Mouse (Mus musculus): ENCODE results near the gene Fam19a5.

Gene Fam19a5

GRCm38 (mm10) chr15:87667416-87667815 is 123.3 kb downstream of the Fam19a5 start:
- no peak for DNase-seq

DNA sequence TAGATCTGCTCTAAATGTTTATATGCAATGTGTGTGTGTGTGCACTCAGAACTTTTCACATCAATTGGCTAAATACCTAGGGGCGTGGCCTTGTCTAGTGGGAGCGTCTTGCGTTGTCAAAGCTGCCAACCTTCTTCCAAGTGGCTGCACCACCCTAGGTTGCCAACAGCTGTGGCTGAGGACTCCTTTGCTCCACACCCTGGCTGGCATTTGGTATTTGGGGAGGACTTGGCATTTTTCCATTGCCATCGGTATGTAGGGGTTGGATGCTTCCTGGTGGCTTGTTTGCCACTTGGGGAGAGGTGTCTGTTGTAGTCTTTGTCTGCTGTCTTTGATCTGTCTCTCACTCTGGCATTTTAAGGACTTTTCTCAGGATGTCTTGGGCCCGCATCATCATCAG is 124.0 kb downstream of the Fam19a5 start:
- DNase-seq, result peak; percentile 56 to 66

- peak; percentile 53 to 66 for DNase-seq
Observed at GRCm38 (mm10) chr15:87671929-87672328, 127.8 kb downstream of the Fam19a5 start.

- peak; percentile 47 to 63 for DNase-seq
Observed at GRCm38 (mm10) chr15:87678711-87679110, 134.6 kb downstream of the Fam19a5 start.

GRCm38 (mm10) chr15:87682410-87682809 is 138.3 kb downstream of the Fam19a5 start:
- DNase-seq, result no peak

DNA sequence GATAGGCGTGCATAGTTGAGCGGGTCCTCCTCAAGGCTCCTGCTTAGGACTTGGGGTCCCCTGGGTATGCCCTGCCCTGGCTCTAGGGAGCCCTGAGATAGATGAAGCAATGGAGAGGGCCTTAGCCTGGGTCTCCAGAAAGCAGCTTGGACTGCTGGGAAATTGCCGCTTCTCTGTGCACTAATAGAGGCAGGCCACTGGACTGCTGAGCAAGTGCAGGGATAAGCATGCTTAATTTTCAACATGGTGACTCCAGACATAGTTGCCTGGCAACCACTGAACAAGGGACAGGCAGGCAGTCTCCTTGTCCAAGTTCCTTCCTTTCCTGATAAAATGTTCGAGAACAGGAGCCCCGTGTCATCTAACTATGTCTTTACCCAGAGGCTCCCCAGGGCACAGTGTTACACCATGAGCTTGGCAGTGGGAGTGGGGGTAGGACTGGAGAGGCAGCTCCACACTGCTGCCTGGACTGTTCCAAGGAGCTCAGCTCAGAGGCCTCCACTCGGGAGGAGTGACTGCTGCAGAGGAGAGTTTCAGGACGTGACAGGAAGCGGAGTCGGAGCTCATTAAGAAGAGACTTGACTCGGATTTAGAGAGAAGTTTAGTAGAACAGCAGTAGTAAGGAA is 142.4 kb downstream of the Fam19a5 start:
- DNase-seq, result no peak

DNA sequence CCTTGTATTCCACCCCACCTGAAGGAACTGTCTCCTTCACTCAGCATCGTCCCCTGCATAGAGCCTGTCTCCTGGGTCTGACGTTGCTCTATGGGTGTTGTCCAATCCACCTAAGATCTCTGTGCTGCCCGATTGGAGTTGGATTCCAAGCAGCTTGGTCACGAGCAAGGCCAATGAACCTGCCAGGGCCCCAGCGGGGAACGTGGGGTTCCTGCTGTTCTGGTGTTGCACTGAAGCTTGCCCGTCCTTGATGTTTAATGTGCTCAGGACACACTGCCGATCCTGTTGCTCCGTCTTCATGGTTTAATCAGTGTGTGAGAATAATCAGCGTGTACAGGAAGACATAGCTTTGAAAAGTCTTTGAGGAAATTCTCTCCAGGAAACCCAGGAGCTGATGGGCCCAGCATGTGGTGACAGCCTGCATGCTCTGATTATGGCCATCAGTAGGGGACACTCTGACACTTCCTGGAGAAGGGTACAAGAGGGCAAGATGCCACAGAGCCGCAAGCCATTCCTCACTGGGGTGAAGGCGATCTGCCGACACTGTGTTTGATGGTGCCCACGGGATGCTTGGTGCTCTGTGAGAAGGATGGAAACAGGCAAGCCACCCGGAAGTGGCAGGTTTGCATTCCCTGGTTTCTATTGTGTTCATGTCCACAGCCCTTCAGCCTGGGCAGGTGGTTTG is 147.3 kb downstream of the Fam19a5 start:
- DNase-seq, result peak; percentile 57 to 70

DNA sequence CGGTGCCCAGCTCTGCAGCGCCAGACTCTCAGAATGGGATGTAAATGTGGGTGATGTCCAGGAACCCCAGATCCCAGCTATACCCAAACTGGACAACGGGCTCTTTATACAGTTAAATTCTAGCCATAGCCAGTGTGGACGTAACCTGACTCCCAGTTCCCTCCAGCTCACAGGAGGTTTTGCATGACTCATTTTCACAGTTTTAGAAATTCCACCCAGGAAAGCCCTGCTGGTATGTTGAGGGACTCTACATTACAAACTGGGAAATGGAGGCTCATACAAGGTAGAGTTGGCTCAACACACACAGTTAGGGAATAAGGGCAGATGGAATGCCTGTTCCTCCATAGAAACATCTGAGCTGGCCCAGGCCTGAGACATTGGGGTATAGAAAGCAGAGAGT is 147.9 kb downstream of the Fam19a5 start:
- DNase-seq, result no peak

GRCm38 (mm10) chr15:87692394-87692793 is 148.3 kb downstream of the Fam19a5 start:
- DNase-seq, result peak; percentile 58 to 76

GRCm38 (mm10) chr15:87692865-87693513 is 148.9 kb downstream of the Fam19a5 start:
- no peak for DNase-seq

DNA sequence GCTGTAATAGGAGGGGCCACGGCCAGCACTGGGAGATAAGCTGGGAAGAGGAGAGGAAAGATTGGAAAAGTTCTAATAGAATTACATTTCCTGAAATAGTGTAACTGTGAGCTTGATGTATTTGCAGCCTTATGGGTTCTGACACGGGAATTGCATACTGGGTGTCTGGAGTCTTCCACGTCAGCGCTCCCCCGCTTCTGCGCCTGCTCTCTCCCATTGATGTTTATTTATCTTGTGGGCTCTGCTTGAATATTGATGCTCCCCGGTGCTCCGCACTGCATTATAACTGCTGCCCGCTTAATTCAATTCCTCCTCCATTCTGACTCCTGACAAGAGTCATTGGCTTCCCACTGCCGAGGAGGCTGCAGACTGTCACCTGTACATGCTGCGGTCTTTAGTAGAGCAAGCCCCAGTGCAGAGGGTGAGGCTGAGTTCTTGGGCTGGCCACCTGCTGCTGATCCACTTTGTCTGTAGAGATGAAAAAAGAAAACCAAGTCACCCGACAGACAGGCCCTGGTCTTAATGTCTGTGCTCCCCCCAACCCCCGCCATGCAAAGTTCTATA is 153.4 kb downstream of the Fam19a5 start:
- DNase-seq, result no peak

GRCm38 (mm10) chr15:87698562-87699320 is 154.6 kb downstream of the Fam19a5 start:
- peak; percentile 78 to 82 for DNase-seq

DNA sequence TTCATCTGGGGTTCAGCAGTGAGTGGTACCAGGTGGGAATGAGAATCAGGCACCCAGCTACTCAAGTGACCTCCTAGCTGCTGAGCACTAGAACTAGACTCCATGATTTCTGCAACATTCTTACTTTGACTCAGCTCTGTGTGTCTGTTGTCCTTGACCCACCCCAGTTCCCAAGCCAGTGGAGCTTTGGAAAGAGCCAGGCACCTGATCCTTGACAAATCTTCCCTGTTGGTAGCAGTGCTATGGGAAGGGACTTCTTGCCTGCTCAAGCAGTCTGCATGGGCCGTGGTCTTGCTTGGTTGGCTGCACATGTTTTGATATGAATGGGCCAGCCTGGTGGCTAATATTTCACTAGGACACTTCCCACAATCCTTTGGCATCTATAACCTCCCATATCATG is 158.7 kb downstream of the Fam19a5 start:
- no peak for DNase-seq

DNA sequence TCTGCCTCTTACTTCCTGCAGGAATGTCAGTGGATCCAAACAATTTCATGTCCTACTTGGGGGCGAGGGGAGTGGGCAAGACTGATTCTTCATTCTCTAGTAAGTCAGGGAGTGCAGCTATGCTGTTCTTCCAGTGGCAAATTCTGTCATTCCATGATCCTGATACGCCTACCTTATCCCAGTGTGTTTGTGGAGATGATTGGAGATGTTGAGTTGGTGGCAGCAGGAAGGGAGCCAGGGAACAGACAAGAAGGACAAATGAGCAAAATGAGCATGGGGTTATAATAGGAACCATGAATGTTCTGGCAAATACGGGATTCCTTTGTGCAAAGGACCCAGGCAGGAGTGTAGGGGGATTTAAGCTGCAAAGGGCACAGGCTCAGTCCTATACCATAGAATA is 159.2 kb downstream of the Fam19a5 start:
- DNase-seq, result no peak

GRCm38 (mm10) chr15:87711790-87712189 is 167.7 kb downstream of the Fam19a5 start:
- DNase-seq, result no peak

DNA sequence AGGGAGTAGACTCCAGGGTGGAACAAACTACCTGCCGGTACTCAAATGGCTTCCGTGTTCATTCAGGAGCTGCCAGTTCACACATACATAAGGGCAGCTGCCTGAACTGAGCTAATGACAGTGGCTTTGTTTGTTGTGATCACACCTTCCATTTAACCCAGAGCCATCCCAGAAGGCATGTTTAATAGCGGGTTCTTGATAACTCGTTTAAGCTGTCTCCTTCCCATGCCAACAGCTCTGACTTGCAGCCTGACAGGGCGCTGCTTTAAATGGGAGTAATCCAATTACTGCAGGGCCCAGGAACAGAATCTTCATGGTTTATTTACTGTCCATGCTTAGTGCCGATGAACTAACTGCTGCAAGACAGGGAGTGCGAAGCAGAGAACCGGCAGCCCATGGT is 168.1 kb downstream of the Fam19a5 start:
- no peak for DNase-seq

DNA sequence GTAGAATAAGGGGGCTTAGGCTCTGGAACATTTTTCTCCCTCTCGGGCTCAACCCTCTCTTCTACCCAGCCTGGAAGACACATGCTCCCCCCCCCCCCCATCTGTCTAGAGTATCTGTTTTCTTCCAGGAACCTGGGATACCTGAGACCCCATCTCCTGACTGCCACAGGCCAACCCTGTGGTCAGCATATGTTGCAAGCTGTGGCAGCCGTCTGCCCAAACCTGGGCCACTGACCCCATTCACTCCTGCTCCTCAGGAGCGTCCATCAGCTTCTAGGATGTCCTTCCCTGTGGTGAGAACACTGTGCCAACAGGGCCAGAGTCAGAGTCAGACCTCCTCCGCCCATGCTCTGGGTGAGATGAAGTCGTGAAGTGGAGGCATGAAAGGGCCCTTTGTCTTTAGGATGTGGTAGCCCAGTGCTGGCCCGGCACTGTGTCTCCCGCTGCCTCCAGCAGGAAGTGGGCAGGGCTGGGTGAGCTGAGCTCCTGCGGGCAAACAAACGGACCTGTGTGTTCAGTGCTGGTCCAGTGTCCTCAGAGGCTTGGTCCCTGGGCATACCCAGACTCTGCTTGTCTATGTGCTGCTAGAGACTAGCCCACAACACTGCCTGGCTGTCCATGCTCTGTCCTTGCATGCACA is 171.1 kb downstream of the Fam19a5 start:
- DNase-seq, result peak; percentile 44 to 63

GRCm38 (mm10) chr15:87717056-87717455 is 173.0 kb downstream of the Fam19a5 start:
- no peak for DNase-seq

DNA sequence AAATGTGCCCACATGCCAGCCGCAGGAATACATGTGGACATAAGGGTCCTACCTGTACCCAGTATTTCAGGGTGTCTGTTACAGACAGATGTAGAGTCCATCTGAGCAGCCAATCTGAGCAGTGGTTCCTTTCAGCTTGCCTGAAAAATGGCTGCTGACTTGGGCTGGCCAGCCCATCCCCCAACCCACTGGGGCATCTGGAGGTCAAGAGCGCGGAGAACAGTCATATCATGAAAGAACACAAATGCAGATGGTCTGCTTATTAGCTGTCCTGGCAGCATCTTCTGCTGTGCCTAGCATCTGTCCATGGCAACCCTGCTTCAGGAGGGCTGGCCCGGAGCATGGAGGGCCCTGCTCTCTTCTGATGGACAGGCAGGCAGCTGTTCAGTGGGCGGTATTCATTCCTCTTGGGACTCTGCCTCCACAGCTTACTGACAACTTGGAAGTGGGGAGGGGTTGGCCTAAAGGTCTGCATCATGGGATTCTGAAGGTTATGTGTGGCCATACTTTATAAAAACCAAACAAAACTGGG is 179.4 kb downstream of the Fam19a5 start:
- peak in 1 of 2 experiments; percentile 33 for DNase-seq

DNA sequence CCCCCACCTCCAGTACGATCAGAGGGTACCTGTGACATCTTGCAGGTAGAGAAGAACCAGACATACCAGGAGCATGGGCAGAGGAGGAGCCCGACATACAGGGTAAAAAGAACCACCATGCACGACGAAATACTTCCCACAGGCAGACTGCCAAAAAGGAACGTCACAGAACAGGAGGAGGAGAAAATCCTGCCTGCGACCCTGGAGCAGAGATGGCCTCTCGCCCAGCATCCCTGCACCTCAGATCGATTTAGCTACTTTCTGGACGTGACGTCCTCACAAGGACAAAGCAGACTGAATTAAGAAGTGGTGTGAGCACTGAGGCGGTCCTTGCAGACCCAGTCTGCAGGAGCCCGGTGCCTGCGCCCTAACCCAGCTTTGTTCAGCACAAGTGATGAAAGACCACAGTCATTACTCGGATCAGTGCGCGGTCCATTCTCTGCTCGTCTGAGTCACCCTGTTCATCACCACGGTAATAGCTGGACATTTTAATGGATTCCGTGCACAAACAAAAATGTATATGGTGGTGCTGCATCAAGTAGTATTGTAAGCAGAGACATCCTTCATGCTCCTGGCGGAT is 182.6 kb downstream of the Fam19a5 start:
- peak; percentile 60 to 67 for DNase-seq

GRCm38 (mm10) chr15:87736345-87736744 is 192.2 kb downstream of the Fam19a5 start:
- no peak for DNase-seq

GRCm38 (mm10) chr15:87755482-87755881 is 211.4 kb downstream of the Fam19a5 start:
- DNase-seq, result no peak

Measured in cerebellum, postnatal 10 days (tissue).